Mouse (Mus musculus) cortical plate, adult 2 months (tissue): Measurements from ENCODE around the gene Cdh5.

Experiments
- CTCF ChIP-seq: fragments of 200-500 bp; IDR thresholded peaks from 2 replicates; pipeline ENCODE4 v1.5.1; 2011; ENCODE audit warnings: mild to moderate bottlenecking, control low read depth, low read length; ENCODE audit not compliant: insufficient read depth; ENCODE audit errors: extremely low read depth
- POLR2A ChIP-seq: fragments of 200-500 bp; IDR thresholded peaks from 2 replicates; pipeline ENCODE4 v1.6.1; 2011; ENCODE audit warnings: mild to moderate bottlenecking, low read length, control low read depth; ENCODE audit not compliant: insufficient read depth; ENCODE audit errors: extremely low read depth

- TF ChIP-seq CTCF (no peak), POLR2A (no peak)
These were observed 25.9 kb downstream of the Cdh5 start for GRCm38 (mm10) chr8:104127160-104127883.
